Mouse (Mus musculus) gastrocnemius, adult 2 months (tissue): ENCODE data around the gene Rassf5. TPM values are rescaled to one million over a fixed set of nuclear protein-coding genes. Genes with fewer than 3 reads are reported as not detected.
A peak's percentile ranks its signal among the peaks of the same experiment; 100 is the strongest.
"Not testable (repeated sequence)": the region's sequence is repeated elsewhere in the genome, so short reads cannot be mapped to it uniquely, and the experiment has no call there.

ENCODE experiments used
- DNase-seq: peaks from one replicate; pipeline ENCODE4 v3.0.0; 2022
- H3K27ac ChIP-seq: fragments of 200-600 bp; 2 replicates; pipeline ENCODE4 v1.8.1; 2022; ENCODE audit warnings: mild to moderate bottlenecking
- H3K4me3 ChIP-seq: fragments of 200-600 bp; 2 replicates; pipeline ENCODE4 v1.8.1; 2022; ENCODE audit warnings: mild to moderate bottlenecking, moderate library complexity
- CTCF ChIP-seq: fragments of 200-600 bp; IDR thresholded peaks from 2 replicates; pipeline ENCODE4 v1.8.1; 2022; ENCODE audit warnings: antibody characterized with exemption, mild to moderate bottlenecking, moderate library complexity
- intact Hi-C: fragments of 180-260 bp; cut with DNase I; formaldehyde crosslinking; loops from one replicate; pipeline ENCODE4 v1.15.1; 2025
- total RNA-seq, 2 experiments: library from RNA; stranded (reverse); gene quantifications; 2 replicates each; pipeline ENCODE4 v1.2.3; 2021

Gene Rassf5
- total RNA-seq, 2 experiments from 2014 or later: 0.71 to 1.1 TPM

- intact Hi-C loops: loop anchor here (1.0 to 2.0 kb wide), 2 partner anchors 64 to 79 kb away; no protein-coding TSS in a partner anchor
- TF ChIP-seq CTCF: peak; percentile 97; the same call in 1 of the 2 replicates
- DNase-seq: peak; percentile 83
- no peak overlapping the region for H3K4me3 ChIP-seq
- H3K27ac ChIP-seq: no peak overlapping the region
These were observed 63.2 kb downstream of the Rassf5 start for GRCm38 (mm10) chr1:131181642-131182527.

- DNase-seq: no peak
- intact Hi-C loops: loop anchor here (2.0 kb wide), 1 partner anchor 80 kb away; no protein-coding TSS in a partner anchor
- Histone ChIP-seq H3K4me3 (no peak overlapping the region), H3K27ac (no peak overlapping the region)
- TF ChIP-seq CTCF: no peak
These were observed 64.7 kb downstream of the Rassf5 start for GRCm38 (mm10) chr1:131180386-131180785.

- no peak overlapping the region for H3K4me3 ChIP-seq
- DNase-seq: no peak
- intact Hi-C loops: no loop called here
- H3K27ac ChIP-seq: no peak overlapping the region
- TF ChIP-seq CTCF: no peak
These were observed 67.0 kb downstream of the Rassf5 start for GRCm38 (mm10) chr1:131178083-131178482.

GRCm38 (mm10) chr1:131177249-131177648 is 67.8 kb downstream of the Rassf5 start:
- no peak for DNase-seq
- TF ChIP-seq CTCF: no peak
- Histone ChIP-seq H3K4me3 (no peak overlapping the region), H3K27ac (no peak overlapping the region)
- intact Hi-C loops: no loop called here

GRCm38 (mm10) chr1:131175819-131176218 is 69.2 kb downstream of the Rassf5 start:
- Histone ChIP-seq H3K27ac (no peak overlapping the region), H3K4me3 (no peak overlapping the region)
- intact Hi-C loops: no loop called here
- DNase-seq: no peak
- TF ChIP-seq CTCF: no peak

GRCm38 (mm10) chr1:131175189-131175588 is 69.9 kb downstream of the Rassf5 start:
- TF ChIP-seq CTCF: no peak
- Histone ChIP-seq H3K4me3 (no peak overlapping the region), H3K27ac (no peak overlapping the region)
- intact Hi-C loops: no loop called here
- DNase-seq: no peak

GRCm38 (mm10) chr1:131174299-131174861 is 70.7 kb downstream of the Rassf5 start:
- no peak for TF ChIP-seq CTCF
- Histone ChIP-seq H3K27ac (no peak overlapping the region; the same call in 1 of the 2 replicates), H3K4me3 (no peak overlapping the region)
- intact Hi-C loops: no loop called here
- no peak for DNase-seq

GRCm38 (mm10) chr1:131173809-131174208 is 71.2 kb downstream of the Rassf5 start:
- H3K4me3 ChIP-seq: peak overlapping the region; percentile 25; the same call in 1 of the 2 replicates
- intact Hi-C loops: no loop called here
- DNase-seq: no peak
- no peak for TF ChIP-seq CTCF
- peak overlapping the region; percentile 62 for H3K27ac ChIP-seq

- no peak for DNase-seq
- no peak for TF ChIP-seq CTCF
- Histone ChIP-seq H3K4me3 (peak overlapping the region; percentile 25; the same call in 1 of the 2 replicates), H3K27ac (peak overlapping the region; percentile 62)
- intact Hi-C loops: no loop called here
These were observed 72.1 kb downstream of the Rassf5 start for GRCm38 (mm10) chr1:131173001-131173400.

- intact Hi-C loops: no loop called here
- Histone ChIP-seq H3K4me3 (no peak overlapping the region), H3K27ac (no peak overlapping the region)
- TF ChIP-seq CTCF: no peak
- DNase-seq: no peak
These were observed 77.4 kb downstream of the Rassf5 start for GRCm38 (mm10) chr1:131167612-131168011.

- no peak overlapping the region for H3K27ac ChIP-seq
- no peak for DNase-seq
- intact Hi-C loops: no loop called here
- no peak for TF ChIP-seq CTCF
- no peak overlapping the region for H3K4me3 ChIP-seq
These were observed 80.6 kb downstream of the Rassf5 start for GRCm38 (mm10) chr1:131164427-131164826.

- no peak overlapping the region for H3K27ac ChIP-seq
- no peak for TF ChIP-seq CTCF
- H3K4me3 ChIP-seq: no peak overlapping the region
- DNase-seq: no peak
- intact Hi-C loops: no loop called here
These were observed 84.0 kb downstream of the Rassf5 start for GRCm38 (mm10) chr1:131161091-131161490.

GRCm38 (mm10) chr1:131159573-131160327 is 85.3 kb downstream of the Rassf5 start:
- H3K27ac ChIP-seq, intact Hi-C loops, DNase-seq: not testable (repeated sequence)

More at GRCm38 (mm10) chr1:131159573-131160327, 85.3 kb downstream of the Rassf5 start:
- not testable (repeated sequence) for H3K4me3 ChIP-seq
